Mouse (Mus musculus) left cerebral cortex, adult 8-10 months (tissue): Measurements from ENCODE around the gene Snrpb2. TPM values are rescaled to one million over a fixed set of nuclear protein-coding genes. Genes with fewer than 3 reads are reported as not detected.

ENCODE experiments used
- DNase-seq, 2 experiments: peaks; one replicate each; pipeline ENCODE4 v3.0.0; 2022; ENCODE audit warnings: low spot score in 2 of 2
- total RNA-seq, 4 experiments: library from RNA; stranded (reverse); gene quantifications; 2 replicates each; pipeline ENCODE4 v1.2.4; 2022

Snrpb2 gene
- 10 to 100 TPM; 32.3 to 39.4 (median 34.5) TPM for total RNA-seq

DNA sequence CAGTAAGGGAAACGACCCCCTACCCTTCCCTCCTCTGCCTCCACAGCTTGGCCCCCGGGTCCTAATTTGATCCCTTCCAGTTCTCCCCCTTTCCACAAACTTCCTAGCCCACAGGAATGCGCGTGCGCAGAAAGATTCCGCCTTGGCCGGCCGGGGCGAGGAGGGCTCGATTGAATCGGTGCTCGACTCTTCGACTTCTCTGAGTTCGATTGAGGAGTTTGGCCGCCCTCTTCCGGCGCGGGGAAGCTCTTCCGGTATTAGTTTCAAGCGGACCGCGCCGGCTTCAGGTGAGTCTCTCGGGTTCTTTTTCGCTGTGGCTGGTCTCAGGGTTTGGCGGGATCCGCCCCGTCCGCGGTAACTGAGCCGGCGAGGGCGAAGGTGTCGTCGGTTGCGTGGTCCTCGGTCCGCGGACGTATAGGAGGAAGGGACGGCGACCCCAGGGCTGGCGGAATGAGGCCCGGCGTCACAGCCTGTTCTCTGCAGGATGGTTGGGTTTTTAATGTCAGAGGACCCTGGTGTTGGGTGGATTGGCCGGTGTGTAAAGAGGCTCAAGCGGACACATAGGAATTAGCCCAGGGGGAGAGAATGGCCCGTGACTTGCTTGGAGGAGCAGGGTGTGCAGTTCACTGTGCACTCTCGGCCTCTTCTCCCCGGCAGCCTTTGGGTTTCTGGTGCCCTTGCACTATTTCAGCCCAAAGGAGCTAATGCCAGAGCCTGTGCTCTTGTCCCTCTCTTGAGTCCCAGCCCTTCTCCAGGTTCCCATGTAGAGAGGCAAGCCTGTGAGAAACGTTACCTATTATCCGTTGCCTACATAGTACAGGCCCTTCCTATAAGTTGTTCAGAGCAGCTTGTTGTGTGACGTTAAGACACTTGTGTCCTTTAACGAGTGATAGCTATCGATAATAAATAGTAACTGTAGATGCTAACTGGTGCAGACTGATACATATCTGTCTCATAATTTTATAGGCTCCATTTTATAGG, at the start of gene Snrpb2:
Gene Snrpb2 (plus strand): TSS at position 228 of the 981 bp plus-strand sequence.
- DNase-seq: peak; percentile 70 to 77

- no peak for DNase-seq
Measured at GRCm38 (mm10) chr2:143013057-143013456, 49.8 kb upstream of the Snrpb2 start.

DNA sequence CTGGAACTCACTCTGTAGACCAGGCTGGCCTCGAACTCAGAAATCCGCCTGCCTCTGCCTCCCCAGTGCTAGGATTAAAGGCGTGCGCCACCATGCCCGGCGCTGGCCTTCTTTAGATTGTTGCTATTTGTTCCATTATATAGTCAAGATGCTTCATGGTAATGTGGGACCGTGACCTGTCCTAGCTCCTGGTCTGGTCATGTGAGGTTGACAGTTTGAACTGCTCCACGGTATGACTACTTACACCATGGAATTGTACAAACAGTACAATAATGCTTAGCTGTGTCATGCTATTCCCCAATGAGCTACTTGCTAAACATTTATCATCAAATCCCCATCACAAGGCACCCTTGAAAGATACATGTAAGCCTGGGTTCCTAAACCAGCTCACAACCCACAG, 44.8 kb upstream of the Snrpb2 start:
- DNase-seq: no peak

DNA sequence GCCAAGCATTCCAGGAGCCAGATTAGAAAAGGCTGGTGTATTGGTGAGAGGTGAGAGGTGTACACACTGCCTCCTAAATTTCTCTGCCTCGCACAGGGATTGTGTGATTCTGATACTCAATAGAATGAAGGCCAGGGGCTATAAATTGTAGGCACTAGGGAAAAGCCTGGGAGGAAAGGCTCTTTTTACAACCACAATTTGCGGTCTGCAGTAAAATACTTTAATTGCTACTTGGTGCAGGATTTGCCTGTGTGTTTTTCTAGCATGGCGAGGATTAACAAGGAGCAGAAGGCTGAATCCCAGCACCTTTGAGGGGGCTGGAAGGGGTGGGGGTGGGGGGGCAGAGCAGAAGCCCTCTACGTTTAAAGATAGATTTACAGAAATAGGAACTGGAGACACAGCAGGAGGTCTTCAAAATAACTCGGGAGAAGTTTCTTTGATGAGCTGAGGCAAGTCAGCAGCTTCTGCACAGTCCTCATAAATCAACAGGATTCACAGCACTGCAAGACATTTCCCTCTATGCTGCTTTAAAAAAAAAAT, 44.2 kb upstream of the Snrpb2 start:
- DNase-seq: no peak

DNA sequence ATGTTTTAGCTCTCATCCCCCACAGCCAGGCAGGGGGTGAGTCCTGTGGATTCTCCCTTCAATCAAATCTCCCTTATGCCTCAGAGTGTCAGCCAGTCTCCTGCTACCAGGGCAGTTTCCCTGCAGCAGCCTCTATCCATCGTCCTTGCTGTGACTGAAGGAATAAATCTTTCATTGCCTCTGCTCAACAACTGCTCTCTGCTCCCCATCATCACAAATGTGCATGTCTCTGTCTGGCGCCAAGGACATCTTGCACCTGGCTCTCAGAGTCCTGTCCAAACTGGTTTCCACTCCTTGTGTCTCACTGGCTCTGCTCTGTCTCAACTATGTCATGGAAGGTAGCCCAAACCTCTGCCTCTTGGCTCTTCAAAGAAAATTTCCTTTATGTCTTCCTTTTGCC, 43.1 kb upstream of the Snrpb2 start:
- no peak for DNase-seq

DNA sequence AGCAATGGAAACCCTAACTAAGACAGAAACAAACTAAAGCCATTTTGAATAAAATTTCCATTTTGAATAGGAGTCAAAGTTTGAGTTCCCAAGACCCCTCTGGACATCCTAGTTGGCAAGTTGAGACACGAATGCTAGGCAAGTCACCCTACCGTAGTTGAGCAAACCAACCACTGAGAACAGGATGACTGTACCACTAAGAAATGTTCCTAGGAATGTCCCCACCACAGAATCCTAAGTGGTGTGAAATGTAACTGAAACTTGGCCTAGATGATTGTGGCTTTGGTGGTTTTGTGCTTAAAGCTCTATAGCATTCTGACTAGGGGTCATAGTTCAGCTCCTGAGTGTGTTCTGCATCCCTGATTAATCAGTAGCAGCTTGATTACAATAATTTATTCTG, 39.5 kb upstream of the Snrpb2 start:
- no peak for DNase-seq

GRCm38 (mm10) chr2:143024226-143024625, 38.6 kb upstream of the Snrpb2 start:
- no peak for DNase-seq

DNA sequence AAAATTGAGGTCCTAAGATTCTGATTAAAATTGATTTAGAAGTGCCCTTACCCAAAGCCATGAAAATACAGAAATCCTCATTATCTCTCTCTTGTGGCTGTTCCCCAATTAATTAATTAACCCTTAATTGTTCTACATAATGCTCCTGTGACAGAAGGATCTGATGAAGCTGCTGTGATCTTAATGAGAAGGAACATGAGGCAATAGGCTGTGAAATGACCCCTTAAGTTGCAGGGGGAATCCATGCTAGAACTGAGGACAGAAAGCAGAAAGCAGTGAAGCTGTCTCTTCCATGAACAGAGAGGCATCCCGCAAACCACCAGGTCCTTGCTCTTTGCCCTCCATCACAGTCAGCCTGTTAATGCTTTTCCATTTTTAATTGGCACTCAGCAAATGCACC, 31.6 kb upstream of the Snrpb2 start:
- no peak for DNase-seq

- DNase-seq: no peak
Measured at GRCm38 (mm10) chr2:143032378-143033255, 30.2 kb upstream of the Snrpb2 start.

DNA sequence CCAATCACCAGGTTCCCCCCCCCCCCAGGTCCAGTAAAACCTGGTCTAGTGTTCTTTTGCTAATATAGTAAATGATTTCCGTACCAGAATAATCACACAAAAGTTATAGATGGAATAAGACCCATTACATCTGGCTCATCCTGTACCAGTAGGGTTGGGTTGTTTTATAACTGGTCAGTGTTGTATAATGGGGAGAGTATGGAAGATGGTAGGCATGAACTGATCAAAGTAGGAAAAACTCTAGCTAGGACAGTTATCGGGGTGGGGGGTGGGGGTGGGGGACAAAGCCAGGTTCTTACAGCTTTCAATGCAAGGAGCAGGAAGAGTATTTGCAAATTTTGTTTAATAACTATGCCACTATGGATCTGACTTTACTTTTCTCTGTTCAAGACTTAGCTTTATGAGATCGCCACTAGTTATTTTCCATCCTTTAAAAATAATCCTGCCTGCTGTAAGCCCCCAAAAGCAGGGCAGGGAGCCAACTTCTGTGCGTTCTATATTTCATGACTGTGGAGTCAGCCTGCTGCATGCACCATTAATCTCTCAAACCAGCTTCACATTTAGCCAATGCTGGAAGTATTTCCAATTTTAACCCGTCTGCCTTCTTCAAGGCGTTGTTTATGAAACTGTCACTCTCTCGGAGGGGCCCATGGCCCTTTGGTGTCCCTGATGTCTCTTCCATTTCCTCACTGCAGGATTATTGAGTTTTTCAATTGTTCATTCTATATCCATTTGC, 28.3 kb upstream of the Snrpb2 start:
- peak in 1 of 2 experiments; percentile 40 for DNase-seq

GRCm38 (mm10) chr2:143035086-143035593, 27.7 kb upstream of the Snrpb2 start:
- no peak for DNase-seq

- no peak for DNase-seq
Measured at GRCm38 (mm10) chr2:143041596-143041995, 21.2 kb upstream of the Snrpb2 start.

- no peak for DNase-seq
Measured at GRCm38 (mm10) chr2:143055251-143055650, 7.6 kb upstream of the Snrpb2 start.

- DNase-seq: peak in 1 of 2 experiments; percentile 47
Measured at GRCm38 (mm10) chr2:143056736-143057135, 6.1 kb upstream of the Snrpb2 start.

GRCm38 (mm10) chr2:143062432-143062811, 417 bp upstream of the Snrpb2 start:
- no peak for DNase-seq

- no peak for DNase-seq
Measured at GRCm38 (mm10) chr2:143065914-143066313, 3.1 kb downstream of the Snrpb2 start.

GRCm38 (mm10) chr2:143078198-143078851, 15.5 kb downstream of the Snrpb2 start, which contains the start of gene Otor:
Gene Otor, plus strand, starts transcription at chr2:143078473.
- DNase-seq: no peak

DNA sequence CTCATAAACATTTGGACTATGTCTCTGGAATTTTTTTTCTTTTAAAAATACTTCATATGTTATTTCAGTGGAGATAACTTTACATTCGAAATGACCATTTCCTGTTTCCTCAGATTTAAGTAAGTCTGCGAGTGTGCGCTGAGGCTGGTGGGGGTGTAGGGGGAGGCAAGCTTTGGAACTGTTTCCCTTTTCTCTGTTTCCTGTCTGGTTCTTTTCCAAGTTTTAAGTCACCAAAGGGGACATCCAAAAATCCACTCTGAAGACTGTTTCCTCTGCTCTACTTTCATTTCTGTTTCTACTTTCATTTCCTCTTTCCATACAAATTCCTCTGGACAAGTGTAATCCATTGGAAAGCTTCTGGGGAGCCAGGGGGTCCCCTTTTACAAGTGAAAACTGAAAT, 18.9 kb downstream of the Snrpb2 start:
- no peak for DNase-seq

GRCm38 (mm10) chr2:143084852-143085397, 22.1 kb downstream of the Snrpb2 start:
- no peak for DNase-seq

- no peak for DNase-seq
Measured at GRCm38 (mm10) chr2:143089866-143090265, 27.0 kb downstream of the Snrpb2 start.
